Mouse (Mus musculus): ENCODE measurements around the gene Slc12a8. TPM values are rescaled to one million over a fixed set of nuclear protein-coding genes. Genes with fewer than 3 reads are reported as not detected.
A peak's percentile ranks its signal among the peaks of the same experiment; 100 is the strongest.

The Slc12a8 gene
- polyA plus RNA-seq, 1 experiment from 2014 or later: 0.92 TPM

- WGBS: 83% methylated on average over 6 of the region's 6 CpGs
- H3K27ac ChIP-seq (replicated peaks): no peak overlapping the region
- no peaks in the 10 kb centered on the region for H3K27me3 ChIP-seq
- no peak overlapping the region for H3K4me2 ChIP-seq (replicated peaks)
- H3K9me3 ChIP-seq: no peaks in the 10 kb centered on the region
- H3K4me3 ChIP-seq: no peak overlapping the region
- no peak for ATAC-seq (replicated peaks)
- peaks cover 7% of the 10 kb centered on the region for H3K4me1 ChIP-seq
- no peaks in the 10 kb centered on the region for H3K36me3 ChIP-seq
- H3K9ac ChIP-seq (replicated peaks): no peak overlapping the region
Measured at GRCm38 (mm10) chr16:33575728-33576127, 58.6 kb downstream of the Slc12a8 start.

- no peaks in the 10 kb centered on the region for H3K27me3 ChIP-seq
Measured at GRCm38 (mm10) chr16:33576271-33577189, 59.4 kb downstream of the Slc12a8 start.

GRCm38 (mm10) chr16:33578462-33578861 is 61.3 kb downstream of the Slc12a8 start:
- H3K9me3 ChIP-seq: no peaks in the 10 kb centered on the region
- no peak overlapping the region for H3K4me2 ChIP-seq (replicated peaks)
- WGBS: 79% methylated on average over 3 of the region's 3 CpGs
- H3K9ac ChIP-seq (replicated peaks): no peak overlapping the region
- H3K27me3 ChIP-seq: no peaks in the 10 kb centered on the region
- H3K4me3 ChIP-seq: no peak overlapping the region
- no peak for ATAC-seq (replicated peaks)
- H3K4me1 ChIP-seq: peaks cover 15% of the 10 kb centered on the region
- H3K36me3 ChIP-seq: no peaks in the 10 kb centered on the region
- no peak overlapping the region for H3K27ac ChIP-seq (replicated peaks)

More at GRCm38 (mm10) chr16:33576271-33577189, 59.4 kb downstream of the Slc12a8 start:
- Histone ChIP-seq H3K9ac (replicated peaks) (no peak overlapping the region), H3K4me3 (no peak overlapping the region), H3K27ac (replicated peaks) (no peak overlapping the region), H3K36me3 (no peaks in the 10 kb centered on the region), H3K4me2 (replicated peaks) (no peak overlapping the region), H3K9me3 (no peaks in the 10 kb centered on the region), H3K4me1 (peaks cover 14% of the 10 kb centered on the region)
- WGBS: 78% methylated on average over 36 of the region's 36 CpGs
- no peak for ATAC-seq (replicated peaks)

- 86% methylated on average over 2 of the region's 2 CpGs for WGBS
- H3K9me3 ChIP-seq: no peaks in the 10 kb centered on the region
Measured at GRCm38 (mm10) chr16:33580331-33580730, 63.2 kb downstream of the Slc12a8 start.

GRCm38 (mm10) chr16:33580736-33581241 is 63.7 kb downstream of the Slc12a8 start:
- ATAC-seq (replicated peaks): 0 out of 2 replicates have a peak, but pooled peaks have one; percentile 20
- H3K36me3 ChIP-seq: no peaks in the 10 kb centered on the region
- no peak overlapping the region for H3K4me3 ChIP-seq
- no peaks in the 10 kb centered on the region for H3K9me3 ChIP-seq
- peak overlapping the region; percentile 48 for H3K27ac ChIP-seq (replicated peaks)
- H3K4me2 ChIP-seq (replicated peaks): no peak overlapping the region
- H3K9ac ChIP-seq (replicated peaks): no peak overlapping the region
- peaks cover 35% of the 10 kb centered on the region for H3K4me1 ChIP-seq
- no peaks in the 10 kb centered on the region for H3K27me3 ChIP-seq

More at GRCm38 (mm10) chr16:33580331-33580730, 63.2 kb downstream of the Slc12a8 start:
- H3K9ac ChIP-seq (replicated peaks): no peak overlapping the region
- no peak overlapping the region for H3K4me3 ChIP-seq
- H3K27me3 ChIP-seq: no peaks in the 10 kb centered on the region
- peak overlapping the region; percentile 48 for H3K27ac ChIP-seq (replicated peaks)
- no peak for ATAC-seq (replicated peaks)
- H3K4me2 ChIP-seq (replicated peaks): no peak overlapping the region
- no peaks in the 10 kb centered on the region for H3K36me3 ChIP-seq
- peaks cover 34% of the 10 kb centered on the region for H3K4me1 ChIP-seq

- WGBS: 70% methylated on average over 4 of the region's 4 CpGs
- no peak overlapping the region for H3K4me3 ChIP-seq
- no peaks in the 10 kb centered on the region for H3K36me3 ChIP-seq
- peaks cover 35% of the 10 kb centered on the region for H3K4me1 ChIP-seq
- H3K9ac ChIP-seq (replicated peaks): no peak overlapping the region
- H3K9me3 ChIP-seq: no peaks in the 10 kb centered on the region
- no peak overlapping the region for H3K27ac ChIP-seq (replicated peaks)
- no peak for ATAC-seq (replicated peaks)
- no peak overlapping the region for H3K4me2 ChIP-seq (replicated peaks)
- H3K27me3 ChIP-seq: no peaks in the 10 kb centered on the region
Measured at GRCm38 (mm10) chr16:33581661-33582099, 64.6 kb downstream of the Slc12a8 start.

GRCm38 (mm10) chr16:33582495-33582894 is 65.4 kb downstream of the Slc12a8 start:
- peaks cover 35% of the 10 kb centered on the region for H3K4me1 ChIP-seq
- H3K36me3 ChIP-seq: no peaks in the 10 kb centered on the region
- no peak overlapping the region for H3K4me3 ChIP-seq
- no peak for ATAC-seq (replicated peaks)
- whole genome bisulfite sequencing: 95% methylated on average over 8 of the region's 8 CpGs
- H3K9ac ChIP-seq (replicated peaks): no peak overlapping the region
- no peaks in the 10 kb centered on the region for H3K27me3 ChIP-seq
- no peaks in the 10 kb centered on the region for H3K9me3 ChIP-seq
- no peak overlapping the region for H3K27ac ChIP-seq (replicated peaks)
- H3K4me2 ChIP-seq (replicated peaks): no peak overlapping the region

- Histone ChIP-seq H3K27me3 (no peaks in the 10 kb centered on the region), H3K4me2 (replicated peaks) (peak overlapping the region; percentile 45), H3K4me1 (peaks cover 35% of the 10 kb centered on the region), H3K9me3 (no peaks in the 10 kb centered on the region), H3K9ac (replicated peaks) (no peak overlapping the region), H3K4me3 (no peak overlapping the region), H3K27ac (replicated peaks) (peak overlapping the region; percentile 75), H3K36me3 (no peaks in the 10 kb centered on the region)
- 70% methylated on average over 3 of the region's 3 CpGs for WGBS
- ATAC-seq (replicated peaks): no peak
Measured at GRCm38 (mm10) chr16:33583333-33583732, 66.2 kb downstream of the Slc12a8 start.

- ATAC-seq (replicated peaks): peak; percentile 48
Measured at GRCm38 (mm10) chr16:33583881-33584454, 66.8 kb downstream of the Slc12a8 start.

GRCm38 (mm10) chr16:33584455-33585082 is 67.4 kb downstream of the Slc12a8 start:
- peak; percentile 63 for ATAC-seq (replicated peaks)
- peak overlapping the region; percentile 26; the same call in 1 of the 2 replicates for H3K9ac ChIP-seq (replicated peaks)
- peak overlapping the region; percentile 75 for H3K27ac ChIP-seq (replicated peaks)
- no peaks in the 10 kb centered on the region for H3K9me3 ChIP-seq
- no peaks in the 10 kb centered on the region for H3K36me3 ChIP-seq
- H3K4me2 ChIP-seq (replicated peaks): peak overlapping the region; percentile 45
- H3K4me1 ChIP-seq: peaks cover 35% of the 10 kb centered on the region
- peak overlapping the region; percentile 23 for H3K4me3 ChIP-seq
- WGBS: 17% methylated on average over 13 of the region's 13 CpGs
- H3K27me3 ChIP-seq: no peaks in the 10 kb centered on the region

More at GRCm38 (mm10) chr16:33583881-33584454, 66.8 kb downstream of the Slc12a8 start:
- Histone ChIP-seq H3K36me3 (no peaks in the 10 kb centered on the region), H3K9ac (replicated peaks) (peak overlapping the region; percentile 26; the same call in 1 of the 2 replicates), H3K4me2 (replicated peaks) (peak overlapping the region; percentile 45), H3K27me3 (no peaks in the 10 kb centered on the region), H3K27ac (replicated peaks) (peak overlapping the region; percentile 75), H3K4me1 (peaks cover 35% of the 10 kb centered on the region), H3K4me3 (peak overlapping the region; percentile 23), H3K9me3 (no peaks in the 10 kb centered on the region)
- 39% methylated on average over 19 of the region's 19 CpGs for WGBS

- Histone ChIP-seq H3K9ac (replicated peaks) (no peak overlapping the region), H3K4me1 (peaks cover 35% of the 10 kb centered on the region), H3K36me3 (no peaks in the 10 kb centered on the region), H3K4me2 (replicated peaks) (no peak overlapping the region), H3K4me3 (no peak overlapping the region), H3K27me3 (no peaks in the 10 kb centered on the region), H3K27ac (replicated peaks) (peak overlapping the region; percentile 75), H3K9me3 (no peaks in the 10 kb centered on the region)
- 17% methylated on average over 4 of the region's 4 CpGs for WGBS
- ATAC-seq (replicated peaks): 0 out of 2 replicates have a peak, but pooled peaks have one; percentile 3
Measured at GRCm38 (mm10) chr16:33585083-33585460, 67.9 kb downstream of the Slc12a8 start.
